Mouse (Mus musculus): ENCODE data around the gene Zcwpw1.
"Not testable (repeated sequence)": the region's sequence is repeated elsewhere in the genome, so short reads cannot be mapped to it uniquely, and the experiment has no call there.

- TF ChIP-seq CTCF, EP300 (IDR thresholded peaks at IDR 0.05): not testable (repeated sequence)
These were observed 76.4 kb downstream of the Zcwpw1 start for GRCm38 (mm10) chr5:137864008-137864407.

All from lung, postnatal 0 days (tissue).